8 mouse cellular contexts compared by ENCODE assay signal in the genomic region with DNA sequence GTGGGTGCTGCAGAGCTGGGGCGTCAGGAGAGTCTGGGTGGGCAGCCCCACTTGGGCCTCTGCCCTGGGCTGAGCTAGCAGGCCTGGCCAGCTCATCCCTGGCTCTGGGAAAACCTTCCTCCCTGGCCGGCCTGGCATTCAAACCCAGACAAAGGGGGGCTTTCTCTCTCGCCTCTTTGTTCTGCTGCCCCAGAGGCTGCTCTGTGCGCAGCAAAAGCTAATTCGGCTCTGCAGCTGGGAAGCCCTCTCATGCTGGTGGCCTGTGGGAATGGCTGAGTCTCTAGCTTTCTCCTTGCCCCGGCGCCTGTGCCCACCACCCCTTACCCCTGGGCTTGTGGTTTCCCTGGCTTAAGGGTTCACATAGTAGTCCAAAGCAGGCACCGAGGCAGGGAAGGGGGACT. TPM values are rescaled to one million over a fixed set of nuclear protein-coding genes. Genes with fewer than 3 reads are reported as not detected.
DNase-seq lines count a peak whose midpoint lies in the region; ATAC-seq and TF ChIP-seq lines count a peak whose summit lies in the region.

No protein-coding gene starts in this region.

- WGBS in embryonic facial prominence, embryonic 14.5 days: 53% methylated on average over 6 of the region's 8 CpGs
- WGBS in intestine, embryonic 14.5 days: 72% methylated on average over 8 of the region's 8 CpGs
- WGBS in neural tube, embryonic 14.5 days: 18% methylated on average over 8 of the region's 8 CpGs

- peaks cover 64% of the 10 kb centered on the region for H3K36me3 ChIP-seq in embryonic facial prominence, embryonic 14.5 days (ENCODE audit: control insufficient read depth, insufficient read depth, low read length)
- peaks cover 53% of the 10 kb centered on the region for H3K36me3 ChIP-seq in intestine, embryonic 14.5 days (ENCODE audit: control insufficient read depth, insufficient read depth, low read length)
- H3K36me3 ChIP-seq in neural tube, embryonic 14.5 days (ENCODE audit: control insufficient read depth, insufficient read depth, low read length): peaks cover 17% of the 10 kb centered on the region

- no peaks in the 10 kb centered on the region for H3K9me3 ChIP-seq in embryonic facial prominence, embryonic 14.5 days (ENCODE audit: control insufficient read depth, low read length)
- H3K9me3 ChIP-seq in intestine, embryonic 14.5 days (ENCODE audit: control insufficient read depth, low read length): no peaks in the 10 kb centered on the region
- no peaks in the 10 kb centered on the region for H3K9me3 ChIP-seq in neural tube, embryonic 14.5 days (ENCODE audit: control insufficient read depth, low read length)

- no peak for DNase-seq in left cerebral cortex, adult 2 months (ENCODE audit: extremely low spot score in 1 of 2, low spot score in 2 of 2)
- no peak for DNase-seq in left cerebral cortex, adult 18-20 months (ENCODE audit: low spot score in 2 of 2)
- no peak for DNase-seq in embryonic facial prominence, embryonic 14.5 days (ENCODE audit: low spot score)
- DNase-seq in intestine, embryonic 14.5 days (ENCODE audit: low spot score): no peak
- no peak for DNase-seq in T-cell, adult 2 months (ENCODE audit: low spot score)
- no peak for DNase-seq in right cerebral cortex, postnatal 4 days
- no peak for DNase-seq in testis, postnatal 14 days (ENCODE audit: low spot score)

- no peak for ATAC-seq in embryonic facial prominence, embryonic 14.5 days (ENCODE audit: low read depth)
- no peak for ATAC-seq in intestine, embryonic 14.5 days (replicated peaks; ENCODE audit: low FRiP score, low TSS enrichment, low read depth)
- ATAC-seq in neural tube, embryonic 14.5 days (ENCODE audit: low read depth): 0 out of 2 replicates have a peak, but pooled peaks have one; percentile 3

- peak overlapping the region; percentile 1; the same call in 1 of the 2 replicates for H3K4me3 ChIP-seq in left cerebral cortex, adult 2 months
- H3K4me3 ChIP-seq in embryonic facial prominence, embryonic 14.5 days (ENCODE audit: low read depth, low read length): no peak overlapping the region
- no peak overlapping the region for H3K4me3 ChIP-seq in intestine, embryonic 14.5 days (ENCODE audit: low read depth, low read length)
- peak overlapping the region; percentile 99 for H3K4me3 ChIP-seq in neural tube, embryonic 14.5 days (ENCODE audit: low read depth, low read length)

- peaks cover 37% of the 10 kb centered on the region for H3K4me1 ChIP-seq in embryonic facial prominence, embryonic 14.5 days (ENCODE audit: control insufficient read depth, insufficient read depth, low read length)
- peaks cover 67% of the 10 kb centered on the region for H3K4me1 ChIP-seq in intestine, embryonic 14.5 days (replicated peaks; ENCODE audit: control insufficient read depth, insufficient read depth, low read length)
- H3K4me1 ChIP-seq in neural tube, embryonic 14.5 days (ENCODE audit: control insufficient read depth, insufficient read depth, low read length): peaks cover 60% of the 10 kb centered on the region

- no peak; the same call in 1 of the 2 replicates for TF ChIP-seq CTCF in left cerebral cortex, adult 2 months (IDR thresholded peaks at IDR 0.05)

- no peaks in the 10 kb centered on the region for H3K27me3 ChIP-seq in embryonic facial prominence, embryonic 14.5 days (replicated peaks; ENCODE audit: control insufficient read depth, insufficient read depth, low read length)
- H3K27me3 ChIP-seq in intestine, embryonic 14.5 days (replicated peaks; ENCODE audit: control insufficient read depth, insufficient read depth, low read length): no peaks in the 10 kb centered on the region
- no peaks in the 10 kb centered on the region; the same call in 1 of the 2 replicates for H3K27me3 ChIP-seq in neural tube, embryonic 14.5 days (ENCODE audit: control insufficient read depth, insufficient read depth, low read length)

- intact Hi-C loops in left cerebral cortex, adult 2 months (cut with DNase I): no loop called here

- 0 out of 2 replicates have a peak overlapping the region, but pooled peaks have one; percentile 97 for H3K4me2 ChIP-seq in embryonic facial prominence, embryonic 14.5 days (ENCODE audit: low read depth, low read length)
- H3K4me2 ChIP-seq in intestine, embryonic 14.5 days (ENCODE audit: low read length): 0 out of 2 replicates have a peak overlapping the region, but pooled peaks have one; percentile 18
- H3K4me2 ChIP-seq in neural tube, embryonic 14.5 days (ENCODE audit: low read depth, low read length): peak overlapping the region; percentile 97

- peak overlapping the region; percentile 49 for H3K9ac ChIP-seq in embryonic facial prominence, embryonic 14.5 days (ENCODE audit: low read depth, low read length)
- H3K9ac ChIP-seq in intestine, embryonic 14.5 days (ENCODE audit: low read length): no peak overlapping the region
- H3K9ac ChIP-seq in neural tube, embryonic 14.5 days (replicated peaks; ENCODE audit: low read depth, low read length): peak overlapping the region; percentile 62

- peak overlapping the region; percentile 62 for H3K27ac ChIP-seq in left cerebral cortex, adult 2 months
- H3K27ac ChIP-seq in embryonic facial prominence, embryonic 14.5 days (replicated peaks; ENCODE audit: low read depth, low read length): peak overlapping the region; percentile 52
- H3K27ac ChIP-seq in intestine, embryonic 14.5 days (ENCODE audit: low read depth): no peak overlapping the region; the same call in 1 of the 2 replicates
- peak overlapping the region; percentile 80 for H3K27ac ChIP-seq in neural tube, embryonic 14.5 days (ENCODE audit: low read depth, low read length)

RNA-seq across cellular contexts. Expression of gene Trim8, which starts 5.7 kb away (rescaled TPM):
- total RNA-seq in left cerebral cortex, adult 2 months (2021): 100 to 1,000 TPM; 114 to 121 TPM
- total RNA-seq in left cerebral cortex, adult 18-20 months (2021): 100 to 1,000 TPM; 119 to 120 TPM
- polyA plus RNA-seq in embryonic facial prominence, embryonic 14.5 days (2014; fragmentation: Nextera tagmentation; extraction: Ambion mirVana): 21.5 and 27.1 TPM in 2 replicates
- polyA plus RNA-seq in intestine, embryonic 14.5 days (2014; fragmentation: Nextera tagmentation; extraction: Ambion mirVana): 20.1 and 21.1 TPM in 2 replicates
- polyA plus RNA-seq in neural tube, embryonic 14.5 days (2014; fragmentation: Nextera tagmentation; extraction: Ambion mirVana): 32.2 and 37.5 TPM in 2 replicates

Comparison
In these comparisons a context has a peak if more than half of its experiments do, and no peak if none do; other contexts are left out.
1. H3K4me3 ChIP-seq: peak in left cerebral cortex, adult 2 months (single experiment) and neural tube, embryonic 14.5 days (single experiment); none in embryonic facial prominence, embryonic 14.5 days (single experiment) and intestine, embryonic 14.5 days (single experiment).
2. H3K4me2 ChIP-seq: peak in every context shown above with its lines; median percentile 97 in embryonic facial prominence, embryonic 14.5 days; 97 in neural tube, embryonic 14.5 days; 18 in intestine, embryonic 14.5 days.